Mouse (Mus musculus) T-helper 2 cell (primary cell): Measurements from ENCODE around the gene Dscaml1.

Source experiments
- in situ Hi-C: fragments of 300-600 bp; cut with MboI, MseI; formaldehyde crosslinking; loops from one replicate; pipeline ENCODE4 v1.15.1; 2025; ENCODE audit warnings: high pct_unique_total_duplicates

The Dscaml1 gene

DNA sequence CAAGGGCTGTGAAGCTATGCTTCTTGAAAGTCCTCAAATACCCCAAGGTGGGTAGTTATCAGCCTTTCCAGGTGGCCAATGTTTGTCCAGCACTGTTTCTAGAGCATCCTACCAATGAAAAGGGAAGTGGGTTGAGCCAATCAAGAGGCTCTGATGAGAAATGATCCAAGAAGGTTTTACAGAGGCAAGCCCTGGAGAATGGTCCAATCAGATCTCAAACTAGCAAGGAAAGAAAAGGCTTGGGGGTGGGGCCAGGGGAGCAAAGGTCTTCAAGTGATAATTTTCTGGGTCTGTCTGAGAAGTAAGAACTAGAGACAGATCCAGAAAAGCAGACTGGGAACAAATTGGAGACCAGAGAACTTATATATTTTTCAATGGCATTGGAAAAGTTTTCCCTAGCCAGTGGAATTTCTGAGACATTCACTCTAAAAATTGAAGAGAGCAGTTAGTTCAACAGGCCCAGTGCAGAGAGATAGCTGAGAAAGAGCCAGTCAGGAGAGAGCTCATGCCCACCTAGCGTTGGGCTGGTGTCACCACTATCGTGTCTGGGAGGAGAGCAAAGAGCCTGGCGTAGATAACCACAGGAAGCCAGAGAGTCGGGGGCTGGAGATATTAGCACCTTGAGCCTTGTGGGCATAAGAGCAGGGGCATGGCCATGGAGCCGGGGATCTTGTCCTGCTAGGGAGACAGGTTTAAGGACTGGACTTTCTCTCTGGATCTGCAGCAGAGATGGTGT, 140.6 kb downstream of the Dscaml1 start:
- in situ Hi-C loops = no loop called here

- in situ Hi-C loops = no loop called here
These were observed 143.3 kb downstream of the Dscaml1 start for GRCm38 (mm10) chr9:45569680-45570079.

DNA sequence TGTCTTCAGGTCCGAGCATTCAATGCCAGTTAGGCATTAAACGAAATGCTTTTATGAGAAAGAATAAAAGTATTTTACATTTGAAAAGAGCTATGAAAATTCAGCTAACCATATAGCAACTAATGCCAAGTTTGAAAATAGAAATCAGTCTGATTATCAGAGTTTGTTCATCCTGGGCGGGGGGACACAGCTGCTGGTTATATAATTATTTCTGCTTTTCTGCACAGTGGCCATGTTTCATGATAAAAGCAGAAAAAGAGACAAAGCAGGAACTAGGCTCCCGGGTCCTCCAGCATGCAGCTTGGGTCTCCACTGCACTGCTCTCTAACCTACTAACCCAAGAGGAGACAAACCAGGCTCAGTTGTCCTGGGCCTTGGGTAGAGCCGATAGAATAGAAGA, 143.9 kb downstream of the Dscaml1 start:
- in situ Hi-C loops = no loop called here

DNA sequence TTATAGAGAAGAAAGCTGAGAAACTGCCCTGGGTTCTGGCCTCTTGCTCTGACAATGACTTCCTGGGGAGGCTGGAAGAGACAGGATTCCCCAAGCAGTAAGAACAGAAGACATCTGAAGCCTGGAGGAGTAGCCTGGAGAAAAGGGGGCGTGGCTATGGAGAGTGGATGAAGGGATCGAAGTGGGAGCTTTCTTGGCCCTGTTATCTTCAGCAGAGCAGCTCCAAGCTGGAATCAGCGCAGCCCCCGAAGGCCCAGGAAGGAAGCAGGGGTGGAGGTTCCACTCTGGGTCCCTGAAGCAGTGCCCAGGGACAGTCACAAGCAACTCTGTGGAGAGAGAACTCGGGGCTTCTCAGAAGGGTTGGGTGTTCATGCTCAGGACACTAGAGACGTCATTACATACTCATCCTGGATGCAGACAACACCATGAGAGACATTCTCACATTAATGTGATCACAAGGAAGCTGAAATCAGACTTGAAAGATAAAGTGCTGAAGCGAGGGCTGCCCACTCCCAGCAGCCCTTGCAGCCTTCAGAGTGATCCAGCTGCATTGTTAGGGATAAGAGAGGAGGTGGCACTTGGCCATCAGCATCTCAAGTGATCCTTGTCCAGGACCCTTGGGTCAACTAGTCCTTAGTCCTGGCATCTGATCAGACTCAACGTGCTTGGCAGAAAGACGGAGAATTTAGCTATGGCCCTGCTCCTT, 146.5 kb downstream of the Dscaml1 start:
- in situ Hi-C loops = no loop called here

- in situ Hi-C loops = no loop called here
These were observed 147.0 kb downstream of the Dscaml1 start for GRCm38 (mm10) chr9:45573493-45573815.

- in situ Hi-C loops = no loop called here
These were observed 147.6 kb downstream of the Dscaml1 start for GRCm38 (mm10) chr9:45574021-45574420.

GRCm38 (mm10) chr9:45580069-45580795, 153.8 kb downstream of the Dscaml1 start:
- in situ Hi-C loops = loop anchor here (10.0 kb wide), 1 partner anchor 175 kb away; no protein-coding TSS in a partner anchor

DNA sequence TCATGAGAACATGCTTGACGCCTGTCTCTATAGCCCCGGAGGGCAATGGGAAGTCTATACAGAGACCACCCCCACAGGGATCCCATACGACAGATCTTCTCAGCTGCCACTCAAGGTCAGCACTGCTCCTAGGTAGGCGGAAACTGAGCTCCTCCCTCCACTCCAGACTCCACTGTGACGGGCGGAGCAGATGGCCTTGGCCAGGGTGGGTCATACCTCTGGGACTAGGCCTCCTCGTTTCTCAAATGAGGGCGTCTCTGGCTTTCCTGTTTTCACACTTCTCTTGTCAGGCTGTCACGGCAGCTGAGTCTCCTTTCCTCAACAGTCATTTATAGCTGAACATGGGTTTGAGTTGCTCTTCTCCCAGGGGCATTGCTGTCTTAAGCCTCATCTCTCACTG, 160.0 kb downstream of the Dscaml1 start:
- in situ Hi-C loops = loop anchor here (10.0 kb wide), 1 partner anchor 168 kb away; no protein-coding TSS in a partner anchor

DNA sequence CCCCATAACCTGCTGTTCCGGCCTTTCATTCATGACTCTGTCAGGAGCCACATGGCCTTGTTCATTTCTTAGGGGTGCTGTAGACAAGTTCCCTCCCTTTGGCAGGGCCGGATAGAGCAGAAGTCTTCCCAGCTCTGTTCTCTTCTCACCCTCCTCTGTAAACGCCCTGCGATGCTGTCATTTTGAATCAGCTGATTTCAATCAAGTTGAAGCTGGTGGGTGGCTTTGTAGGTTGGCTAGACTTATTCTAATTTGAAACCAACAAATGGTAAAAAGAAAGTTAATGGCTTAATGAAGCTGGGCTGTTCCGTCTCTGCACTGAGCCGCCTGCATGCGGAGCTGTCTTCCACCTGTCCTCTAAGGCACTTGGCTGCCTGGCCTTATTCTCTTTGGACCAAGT, 161.3 kb downstream of the Dscaml1 start:
- in situ Hi-C loops = loop anchor here (10.0 kb wide), 1 partner anchor 167 kb away; no protein-coding TSS in a partner anchor

DNA sequence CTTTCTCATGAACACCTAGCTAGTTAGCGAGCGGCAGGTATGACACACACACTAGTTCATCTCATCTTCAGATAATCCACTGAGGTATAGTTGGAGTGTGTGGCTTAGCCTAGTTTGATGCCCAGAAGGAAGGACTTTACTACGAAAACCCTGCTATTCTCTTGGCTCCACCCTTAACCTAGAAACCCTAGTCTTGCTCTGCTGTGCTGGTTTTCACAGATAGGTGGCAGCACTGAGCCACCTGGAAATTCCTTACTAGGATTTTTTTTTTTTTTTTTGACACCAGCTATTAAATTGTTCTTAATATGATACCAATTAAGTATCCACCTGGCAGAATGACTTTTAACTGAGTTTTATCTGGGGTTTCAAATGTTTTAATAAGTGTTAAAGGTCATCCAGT, 163.4 kb downstream of the Dscaml1 start:
- in situ Hi-C loops = loop anchor here (10.0 kb wide), 1 partner anchor 165 kb away; no protein-coding TSS in a partner anchor

GRCm38 (mm10) chr9:45591061-45591460, 164.6 kb downstream of the Dscaml1 start:
- in situ Hi-C loops = no loop called here

DNA sequence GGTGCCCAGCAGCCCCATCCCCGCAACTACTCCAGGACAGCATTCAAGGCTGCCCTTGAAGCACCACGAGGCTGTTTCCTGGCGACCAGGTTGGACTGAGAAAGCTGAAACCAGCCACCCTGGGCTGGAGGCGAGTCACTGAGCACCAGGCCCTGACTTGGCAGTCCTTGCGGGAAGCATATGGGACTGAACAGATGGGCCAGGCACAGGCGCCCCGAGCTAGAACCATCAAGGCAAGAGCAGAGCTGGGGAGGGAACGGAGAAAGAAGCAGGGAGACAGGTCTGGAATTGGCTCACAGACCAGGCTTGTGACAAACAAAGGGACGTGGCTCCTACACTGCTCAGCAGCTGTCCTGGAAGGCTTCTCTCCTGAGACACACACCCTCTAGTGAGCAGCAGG, 165.9 kb downstream of the Dscaml1 start:
- in situ Hi-C loops = no loop called here

DNA sequence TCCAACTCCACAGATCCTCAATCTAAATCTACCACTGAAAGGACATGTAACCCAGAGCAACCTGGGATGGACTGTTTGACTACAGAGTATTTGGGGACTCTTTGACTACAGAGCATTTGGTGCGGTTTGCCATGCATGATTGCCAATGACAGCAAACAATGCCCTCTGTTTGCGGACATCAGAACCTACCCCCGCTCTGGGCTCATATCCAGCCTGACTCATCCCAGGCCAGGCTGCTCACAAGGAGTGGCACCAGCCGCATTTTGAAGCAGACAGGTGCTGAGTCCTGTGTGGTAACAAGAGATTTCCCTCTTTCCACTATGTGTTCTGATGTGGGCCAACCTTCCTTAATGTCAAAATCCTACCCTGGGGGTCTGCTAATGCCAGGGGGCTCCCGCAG, 171.7 kb downstream of the Dscaml1 start:
- in situ Hi-C loops = no loop called here

DNA sequence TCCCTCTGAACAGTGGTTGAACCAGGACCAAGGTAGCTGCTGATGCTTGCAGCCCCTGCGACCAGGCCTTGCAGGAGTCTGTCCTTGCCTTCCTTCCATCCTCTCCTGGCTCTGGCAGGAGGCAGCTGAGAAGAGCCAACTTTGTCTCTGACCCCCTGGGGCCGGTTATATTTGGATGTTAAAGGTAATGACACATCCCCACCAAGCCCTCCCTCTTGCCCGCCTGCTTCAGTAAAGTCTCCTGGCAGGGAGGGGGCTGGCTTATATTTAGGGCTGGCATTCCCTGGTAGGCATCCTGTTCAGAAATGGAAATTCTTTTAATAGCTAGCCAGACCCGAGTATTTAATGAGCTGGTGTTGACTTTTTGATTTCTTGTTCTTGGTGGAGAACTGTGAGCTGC, 172.9 kb downstream of the Dscaml1 start:
- in situ Hi-C loops = no loop called here

- in situ Hi-C loops = no loop called here
These were observed 180.9 kb downstream of the Dscaml1 start for GRCm38 (mm10) chr9:45607337-45607736.

DNA sequence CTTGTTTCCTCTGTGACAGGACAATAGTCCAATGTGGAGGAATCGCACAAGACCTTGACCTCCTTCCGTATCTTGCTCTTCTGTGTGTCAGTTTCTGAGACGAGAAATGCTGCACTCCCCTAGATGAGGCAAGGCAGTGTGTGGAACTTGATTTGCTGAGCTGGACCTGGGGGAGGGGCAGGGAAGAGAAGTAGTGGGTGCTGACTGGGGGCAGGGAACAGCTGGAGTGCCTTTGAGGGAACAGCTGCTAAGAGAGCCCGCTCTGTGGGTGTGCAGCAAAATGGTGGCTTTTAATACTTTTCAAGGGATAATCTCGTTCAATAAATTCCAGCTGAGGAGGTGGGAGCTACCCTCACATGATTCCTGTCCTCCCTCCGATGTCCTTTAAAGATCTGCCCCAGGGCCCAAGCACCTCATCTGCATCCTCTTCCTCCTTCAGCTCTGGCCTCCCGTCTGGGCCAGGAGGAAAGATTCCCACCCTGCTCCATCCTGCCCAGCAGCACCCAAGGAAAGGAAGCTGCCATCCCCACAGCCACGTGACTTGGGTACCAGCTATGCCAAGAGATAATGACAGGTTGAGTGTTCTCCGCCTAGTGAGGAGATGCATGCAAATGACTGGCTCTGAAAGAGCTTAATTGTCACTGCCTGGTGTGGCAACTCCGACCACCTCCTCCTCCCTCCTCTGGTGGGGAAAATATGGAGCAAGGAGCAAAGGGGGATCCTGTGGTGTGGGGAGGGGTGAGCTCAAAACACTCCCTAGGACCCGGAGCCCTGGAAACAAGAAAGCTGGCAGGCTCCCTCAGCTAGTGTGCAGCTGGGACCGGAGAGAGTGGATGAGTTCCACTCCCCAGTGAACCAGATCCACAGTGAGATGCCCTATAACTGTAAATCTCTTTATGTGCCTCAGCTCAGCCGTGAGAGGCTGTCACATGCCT, 181.9 kb downstream of the Dscaml1 start:
- in situ Hi-C loops = no loop called here

DNA sequence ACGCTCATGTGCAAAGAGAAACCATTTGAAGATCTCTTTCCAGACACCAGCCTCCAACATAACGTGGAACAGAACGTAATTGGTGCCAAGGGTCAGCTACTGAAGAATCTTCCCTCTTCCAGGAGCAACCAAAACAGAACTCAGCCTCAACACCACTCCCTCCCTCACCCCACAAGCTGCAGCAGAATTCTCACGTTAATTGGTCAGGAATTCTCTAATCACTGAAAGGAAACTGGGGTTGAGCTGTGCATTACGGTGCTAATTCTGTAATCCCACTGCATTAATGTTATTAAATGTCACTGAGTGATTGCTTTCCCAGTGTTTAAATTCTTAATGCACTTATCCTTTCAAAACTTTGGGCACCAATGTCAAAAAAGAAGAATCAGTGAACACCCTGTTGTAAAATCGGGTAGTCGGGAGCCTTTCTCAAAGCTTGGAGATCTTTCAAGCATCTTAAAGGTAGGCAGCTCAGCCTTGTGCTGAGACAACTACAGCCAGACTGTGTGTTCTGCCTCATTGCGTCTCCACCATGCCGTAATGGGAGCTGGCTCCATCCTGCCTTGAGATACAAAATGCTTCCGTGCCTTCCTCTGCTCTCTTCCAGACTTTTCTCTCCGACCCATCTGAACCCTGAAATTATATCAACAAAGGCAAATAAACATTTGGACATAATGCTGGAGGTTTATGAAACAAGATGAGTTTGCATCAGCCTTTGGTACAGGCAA, 184.1 kb downstream of the Dscaml1 start:
- in situ Hi-C loops = no loop called here

DNA sequence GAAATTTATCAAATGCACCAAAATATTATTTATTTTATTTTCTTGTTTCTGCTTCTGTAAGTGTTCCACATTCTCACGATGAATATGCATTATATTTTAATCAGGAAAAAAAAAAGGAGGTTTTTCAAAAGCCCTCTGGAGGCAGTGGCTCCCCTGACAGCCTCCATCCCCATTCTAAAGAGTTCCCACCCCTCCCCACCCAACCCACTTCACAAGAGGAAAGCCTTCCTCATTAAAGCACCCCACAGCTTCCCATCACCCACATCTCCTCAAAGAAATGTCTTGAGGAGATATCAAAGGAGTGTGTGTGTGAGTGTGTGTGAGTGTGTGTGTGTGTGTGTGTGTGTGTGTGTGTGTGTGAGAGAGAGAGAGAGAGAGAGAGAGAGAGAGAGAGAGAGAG, 188.2 kb downstream of the Dscaml1 start:
- in situ Hi-C loops = no loop called here

- in situ Hi-C loops = no loop called here
These were observed 191.5 kb downstream of the Dscaml1 start for GRCm38 (mm10) chr9:45617889-45618288.

- in situ Hi-C loops = no loop called here
These were observed 192.0 kb downstream of the Dscaml1 start for GRCm38 (mm10) chr9:45618443-45618842.

DNA sequence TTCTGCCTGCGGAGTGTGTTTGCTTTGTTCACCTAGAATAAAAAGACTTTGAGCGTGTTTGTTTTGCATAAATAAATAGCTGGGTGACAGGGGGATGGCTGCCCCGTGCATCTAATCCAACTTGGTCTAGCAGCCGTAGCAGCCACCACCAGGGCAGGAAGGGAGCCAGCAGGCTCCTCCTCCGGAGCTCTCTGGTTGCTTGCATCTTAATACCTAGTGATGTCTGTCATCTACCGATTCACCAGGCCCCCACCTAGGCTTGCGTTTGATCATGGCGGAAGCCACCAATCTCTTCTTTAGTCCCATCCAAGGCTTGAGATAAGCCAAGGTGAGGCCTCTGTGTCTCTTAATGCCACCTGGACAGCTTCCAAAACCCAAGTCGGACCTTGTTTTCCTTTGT, 193.6 kb downstream of the Dscaml1 start:
- in situ Hi-C loops = no loop called here
